Mouse (Mus musculus) ES-Bruce4 (cell line): ENCODE measurements around the gene Cbfa2t2. TPM values are rescaled to one million over a fixed set of nuclear protein-coding genes. Genes with fewer than 3 reads are reported as not detected.

Source experiments
- H3K27ac ChIP-seq: 2 replicates; pipeline ENCODE4 v1.5.1; 2012; ENCODE audit warnings: low read length, inconsistent platforms; ENCODE audit not compliant: insufficient read depth
- H3K27me3 ChIP-seq: 2 replicates; pipeline ENCODE4 v1.6.1; 2012; ENCODE audit warnings: mild to moderate bottlenecking, low read length, inconsistent platforms; ENCODE audit not compliant: control insufficient read depth, poor library complexity, insufficient read depth, severe bottlenecking
- H3K36me3 ChIP-seq: 2 replicates; pipeline ENCODE4 v1.6.1; 2012; ENCODE audit warnings: inconsistent platforms, mild to moderate bottlenecking, low read length, moderate library complexity; ENCODE audit not compliant: control insufficient read depth, poor library complexity, insufficient read depth, severe bottlenecking
- H3K4me1 ChIP-seq: one replicate; pipeline ENCODE4 v1.8.1; 2011; ENCODE audit warnings: low read length; ENCODE audit not compliant: control insufficient read depth, insufficient read depth
- H3K4me3 ChIP-seq: 2 replicates; pipeline ENCODE4 v1.5.1; 2011; ENCODE audit warnings: low read depth, mild to moderate bottlenecking, low read length
- H3K9ac ChIP-seq: 2 replicates; pipeline ENCODE4 v1.6.1; 2012; ENCODE audit warnings: low read depth, mild to moderate bottlenecking, inconsistent platforms; ENCODE audit not compliant: poor library complexity, severe bottlenecking
- H3K9me3 ChIP-seq: replicated peaks from 2 replicates; pipeline ENCODE4 v1.6.1; 2012; ENCODE audit warnings: mild to moderate bottlenecking, low read length, inconsistent platforms; ENCODE audit not compliant: control insufficient read depth, poor library complexity, insufficient read depth, severe bottlenecking
- CTCF ChIP-seq: IDR thresholded peaks from one replicate; pipeline ENCODE4 v1.8.1; 2011; ENCODE audit warnings: low read depth, low read length
- EP300 ChIP-seq: IDR thresholded peaks from 2 replicates; pipeline ENCODE4 v1.6.1; 2011; ENCODE audit warnings: low read depth, low read length; ENCODE audit not compliant: insufficient read depth
- POLR2A ChIP-seq: IDR thresholded peaks from one replicate; pipeline ENCODE4 v1.8.1; 2011; ENCODE audit warnings: low read length; ENCODE audit not compliant: insufficient read depth
- polyA plus RNA-seq: library from polyadenylated mRNA; stranded (reverse); fragments of >200 nt; gene quantifications from 2 replicates; pipeline ENCODE4 v1.2.4, GENCODE M21; 2011; ENCODE audit warnings: low read depth; ENCODE audit not compliant: missing spikeins, insufficient read depth, insufficient read length

Cbfa2t2 gene
- polyA plus RNA-seq, 1 experiment = 79.9 TPM

DNA sequence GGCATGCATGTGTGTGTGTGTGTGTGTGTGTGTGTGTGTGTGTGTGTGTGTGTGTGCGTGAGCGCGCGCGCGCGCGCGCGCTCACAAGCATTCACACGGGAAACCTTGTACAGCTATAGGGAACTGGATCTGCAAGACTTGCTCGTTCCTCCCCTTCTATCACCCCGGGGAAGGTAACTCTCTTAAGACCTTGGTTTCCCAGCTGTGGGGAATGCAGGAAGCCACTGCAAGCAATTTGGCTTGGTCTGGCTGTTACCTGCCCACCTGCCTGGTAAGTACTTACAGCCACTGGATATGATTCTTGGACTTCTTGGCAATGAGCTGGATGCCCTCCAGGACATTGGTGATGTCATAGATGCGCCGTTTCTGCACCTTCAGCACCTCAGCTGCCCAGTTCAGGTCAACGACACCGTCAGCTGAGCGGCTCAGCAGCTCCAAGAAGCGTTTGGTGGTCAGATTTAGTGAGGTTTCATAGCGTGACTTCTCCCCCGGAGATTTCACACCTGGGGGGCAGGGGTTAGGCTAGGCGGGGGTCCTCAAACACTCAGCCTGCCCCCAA lies 127.4 kb downstream of the Cbfa2t2 start:
- no peak overlapping the region for H3K27ac ChIP-seq
- no peaks in the 10 kb centered on the region for H3K9me3 ChIP-seq
- TF ChIP-seq EP300 (no peak), CTCF (no peak), POLR2A (no peak)
- no peak overlapping the region for H3K9ac ChIP-seq
- H3K4me3 ChIP-seq = no peak overlapping the region
- peaks cover 16% of the 10 kb centered on the region for H3K36me3 ChIP-seq
- H3K4me1 ChIP-seq = peaks cover 1% of the 10 kb centered on the region
- H3K27me3 ChIP-seq = no peaks in the 10 kb centered on the region

DNA sequence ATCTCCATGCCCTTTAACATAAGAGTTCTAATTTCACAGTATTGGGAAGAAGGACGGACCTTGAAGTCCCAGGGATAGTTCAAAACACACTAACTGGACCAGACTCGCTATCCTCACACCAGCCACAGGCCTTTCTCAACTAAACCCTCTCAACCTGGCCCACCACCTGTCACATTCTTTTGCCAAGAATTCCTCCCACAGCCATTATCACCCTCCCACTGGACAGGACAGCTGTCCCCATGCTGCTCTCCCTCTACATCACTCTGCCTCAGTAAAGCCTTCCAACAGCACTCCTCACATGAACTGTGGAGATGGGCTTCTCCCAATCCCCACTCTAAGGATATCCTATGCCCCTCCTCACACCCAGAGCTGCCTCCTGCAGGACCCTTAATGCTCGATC lies 129.3 kb downstream of the Cbfa2t2 start:
- Histone ChIP-seq H3K9ac (no peak overlapping the region), H3K36me3 (peaks cover 16% of the 10 kb centered on the region), H3K27me3 (no peaks in the 10 kb centered on the region), H3K27ac (no peak overlapping the region), H3K4me3 (no peak overlapping the region), H3K9me3 (no peaks in the 10 kb centered on the region), H3K4me1 (peaks cover 1% of the 10 kb centered on the region)
- TF ChIP-seq EP300 (no peak), POLR2A (no peak), CTCF (no peak)

DNA sequence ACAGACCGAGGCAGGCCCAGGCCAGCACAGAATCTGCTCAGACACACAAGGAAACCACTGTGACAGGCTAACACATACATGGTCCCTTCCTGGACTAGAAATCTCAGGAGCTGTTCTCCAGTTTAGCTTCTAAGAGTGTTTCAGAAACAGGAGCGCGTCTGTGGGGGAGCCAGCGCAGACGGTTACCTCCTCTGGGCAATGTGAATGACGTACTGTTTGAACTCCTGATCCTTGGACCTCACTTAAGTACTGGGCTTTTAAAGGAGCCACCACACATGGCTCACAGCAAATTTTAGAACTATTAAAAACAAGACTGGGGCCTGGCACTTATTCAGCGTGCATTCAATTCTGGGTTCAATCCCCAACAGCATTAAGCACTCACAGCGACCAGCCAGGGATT lies 130.4 kb downstream of the Cbfa2t2 start:
- Histone ChIP-seq H3K27ac (no peak overlapping the region), H3K9ac (no peak overlapping the region)

DNA sequence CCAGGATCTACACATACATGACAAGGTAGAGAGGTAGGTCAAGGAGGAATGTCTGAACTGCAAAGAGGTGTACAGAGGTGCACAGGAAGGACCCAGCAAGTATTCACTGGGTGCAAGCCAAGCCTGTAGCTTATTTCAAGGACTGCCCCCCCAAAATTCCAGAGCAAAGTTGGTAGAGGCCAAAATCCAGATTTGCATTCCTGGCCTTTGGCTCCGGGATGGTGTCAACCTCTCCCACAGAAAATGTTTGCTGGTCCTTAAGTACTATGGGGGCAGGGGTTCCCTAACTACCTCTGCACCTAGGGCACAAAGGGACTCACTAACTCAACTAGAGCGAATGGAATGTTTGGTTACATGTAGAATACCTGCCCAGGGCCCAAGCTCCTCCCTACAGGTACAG lies 131.5 kb downstream of the Cbfa2t2 start:
- H3K9me3 ChIP-seq = no peaks in the 10 kb centered on the region
- peak overlapping the region; percentile 85; the same call in 1 of the 2 replicates for H3K9ac ChIP-seq
- TF ChIP-seq EP300 = no peak
- no peak for TF ChIP-seq CTCF
- no peak for TF ChIP-seq POLR2A
- H3K4me1 ChIP-seq = peaks cover 1% of the 10 kb centered on the region
- H3K4me3 ChIP-seq = peak overlapping the region; percentile 99
- H3K36me3 ChIP-seq = peaks cover 11% of the 10 kb centered on the region
- H3K27ac ChIP-seq = no peak overlapping the region
- no peaks in the 10 kb centered on the region for H3K27me3 ChIP-seq

More for the DNA sequence above, 130.4 kb downstream of the Cbfa2t2 start:
- no peaks in the 10 kb centered on the region for H3K9me3 ChIP-seq
- H3K4me1 ChIP-seq = peaks cover 1% of the 10 kb centered on the region
- H3K36me3 ChIP-seq = peaks cover 15% of the 10 kb centered on the region
- TF ChIP-seq CTCF = no peak
- TF ChIP-seq POLR2A = no peak
- no peak for TF ChIP-seq EP300
- H3K4me3 ChIP-seq = no peak overlapping the region
- H3K27me3 ChIP-seq = no peaks in the 10 kb centered on the region

DNA sequence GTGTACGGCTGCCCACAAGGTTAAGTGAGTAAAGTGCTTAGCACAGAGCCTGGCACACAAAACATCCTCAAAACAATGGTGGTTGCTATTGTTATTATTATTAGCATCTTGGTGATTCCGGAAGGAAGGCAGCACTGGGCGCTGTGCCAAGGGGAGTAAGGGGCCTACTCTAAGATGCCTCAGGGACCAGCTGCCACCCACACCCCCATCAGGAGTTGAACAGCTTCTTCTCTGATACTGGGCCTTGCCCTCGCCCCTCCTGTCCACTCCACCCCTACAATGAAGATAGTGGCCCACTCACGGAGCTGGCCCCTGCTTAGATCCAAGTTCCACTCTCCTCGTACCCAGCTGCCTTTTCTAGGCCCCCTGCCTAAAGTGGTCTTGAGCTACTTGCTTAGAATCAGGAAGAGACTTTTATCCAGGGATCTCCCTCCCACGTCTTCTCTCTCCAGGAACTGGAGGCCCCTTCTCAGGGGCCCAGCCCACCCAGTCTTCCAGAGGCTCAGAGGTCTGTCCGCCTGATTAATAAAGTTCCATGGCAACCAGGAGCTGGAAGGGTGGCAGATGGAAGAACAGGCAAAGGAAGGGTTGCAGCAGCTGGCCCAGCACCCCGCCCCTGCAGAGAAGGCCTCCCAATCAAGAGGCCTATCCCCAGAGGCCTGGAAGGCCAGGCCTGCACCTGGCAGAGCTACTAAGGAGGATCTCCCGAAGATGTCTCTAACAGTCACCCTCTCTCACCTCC lies 132.2 kb downstream of the Cbfa2t2 start:
- TF ChIP-seq POLR2A (no peak), CTCF (no peak), EP300 (no peak)
- Histone ChIP-seq H3K27me3 (no peaks in the 10 kb centered on the region), H3K4me3 (peak overlapping the region; percentile 99), H3K4me1 (peaks cover 1% of the 10 kb centered on the region), H3K9me3 (no peaks in the 10 kb centered on the region), H3K27ac (no peak overlapping the region), H3K36me3 (peaks cover 4% of the 10 kb centered on the region), H3K9ac (peak overlapping the region; percentile 85)
